13 mouse cellular contexts compared by ENCODE assay signal in the genomic region with DNA sequence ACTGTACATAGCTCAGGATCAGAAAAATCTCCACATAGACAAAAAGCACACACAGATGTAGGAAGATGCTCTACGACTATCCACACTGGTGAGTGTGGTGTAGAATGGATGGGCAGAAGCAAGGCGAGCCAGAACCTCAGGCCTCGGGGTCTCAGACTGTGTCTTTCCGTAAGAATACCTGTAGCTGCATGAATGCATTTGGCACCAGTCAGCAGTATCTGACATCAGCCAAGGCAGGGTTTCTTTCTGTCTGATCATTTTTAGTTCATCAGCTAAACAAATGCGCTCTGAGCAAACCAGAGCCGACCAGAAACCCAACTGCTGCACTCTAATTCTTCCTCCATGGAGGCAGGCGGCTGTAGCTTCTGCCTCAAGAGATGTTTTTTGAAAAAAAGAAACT. TPM values are rescaled to one million over a fixed set of nuclear protein-coding genes. Genes with fewer than 3 reads are reported as not detected.
DNase-seq lines count a peak whose midpoint lies in the region; ATAC-seq and TF ChIP-seq lines count a peak whose summit lies in the region.
"Had no signal": no experiment of that assay in that cellular context is flagged by ENCODE, and none has a peak within 500 bp of the region (broad histone marks: within the 10 kb centered on the region; RNA-seq: fewer than 3 reads in every experiment).

No protein-coding gene starts in this region.

- no peak for TF ChIP-seq CTCF in intestine, postnatal 0 days (IDR thresholded peaks at IDR 0.05; ENCODE audit: low read depth)

- H3K27me3 ChIP-seq in intestine, embryonic 14.5 days (replicated peaks; ENCODE audit: control insufficient read depth, insufficient read depth, low read length) = no peaks in the 10 kb centered on the region
- no peaks in the 10 kb centered on the region for H3K27me3 ChIP-seq in intestine, postnatal 0 days (replicated peaks; ENCODE audit: control insufficient read depth, insufficient read depth, low read length)
- H3K27me3 ChIP-seq in hindbrain, embryonic 15.5 days = no peaks in the 10 kb centered on the region
- H3K27me3 ChIP-seq in midbrain, embryonic 14.5 days (ENCODE audit: control insufficient read depth, insufficient read depth, low read length) = no peaks in the 10 kb centered on the region

- peaks cover 51% of the 10 kb centered on the region for H3K36me3 ChIP-seq in intestine, embryonic 14.5 days (ENCODE audit: control insufficient read depth, insufficient read depth, low read length)
- peaks cover 65% of the 10 kb centered on the region for H3K36me3 ChIP-seq in intestine, postnatal 0 days (ENCODE audit: control insufficient read depth, insufficient read depth)
- peaks cover 47% of the 10 kb centered on the region for H3K36me3 ChIP-seq in hindbrain, embryonic 15.5 days
- peaks cover 40% of the 10 kb centered on the region for H3K36me3 ChIP-seq in midbrain, embryonic 14.5 days (ENCODE audit: control insufficient read depth, insufficient read depth, low read length)

- H3K9ac ChIP-seq in intestine, embryonic 14.5 days (ENCODE audit: low read length) = no peak overlapping the region
- H3K9ac ChIP-seq in intestine, postnatal 0 days (ENCODE audit: low read depth, low read length) = no peak overlapping the region
- H3K9ac ChIP-seq in hindbrain, embryonic 15.5 days = 0 out of 2 replicates have a peak overlapping the region, but pooled peaks have one; percentile 17
- no peak overlapping the region for H3K9ac ChIP-seq in midbrain, embryonic 14.5 days (replicated peaks; ENCODE audit: low read length)

- ATAC-seq in intestine, embryonic 14.5 days (replicated peaks; ENCODE audit: low FRiP score, low TSS enrichment, low read depth) = no peak
- no peak for ATAC-seq in intestine, postnatal 0 days
- peak; percentile 40 for ATAC-seq in erythroid progenitor cell, adult 5-6 weeks (replicated peaks; ENCODE audit: low FRiP score, poor library complexity, severe bottlenecking)
- peak; percentile 19; the same call in 1 of the 2 replicates for ATAC-seq in hindbrain, embryonic 15.5 days (ENCODE audit: low FRiP score, low read depth)
- ATAC-seq in midbrain, embryonic 14.5 days (ENCODE audit: low FRiP score, low TSS enrichment) = peak; percentile 25; the same call in 1 of the 2 replicates
- ATAC-seq: activated CD4-positive, CD25-positive, alpha-beta regulatory T cell, adult 4 months had no signal

- no peaks in the 10 kb centered on the region for H3K9me3 ChIP-seq in intestine, embryonic 14.5 days (ENCODE audit: control insufficient read depth, low read length)
- H3K9me3 ChIP-seq in intestine, postnatal 0 days (ENCODE audit: control insufficient read depth) = no peaks in the 10 kb centered on the region
- H3K9me3 ChIP-seq in hindbrain, embryonic 15.5 days = no peaks in the 10 kb centered on the region
- H3K9me3 ChIP-seq in midbrain, embryonic 14.5 days (ENCODE audit: control insufficient read depth, low read length) = no peaks in the 10 kb centered on the region

- no peak overlapping the region for H3K4me3 ChIP-seq in intestine, embryonic 14.5 days (ENCODE audit: low read depth, low read length)
- H3K4me3 ChIP-seq in intestine, postnatal 0 days (ENCODE audit: low read depth, low read length) = no peak overlapping the region
- no peak overlapping the region for H3K4me3 ChIP-seq in hindbrain, embryonic 15.5 days
- 0 out of 2 replicates have a peak overlapping the region, but pooled peaks have one; percentile 20 for H3K4me3 ChIP-seq in midbrain, embryonic 14.5 days (replicated peaks; ENCODE audit: low read depth, low read length)

- no peak for DNase-seq in intestine, embryonic 14.5 days (ENCODE audit: low spot score)
- no peak for DNase-seq in midbrain, embryonic 14.5 days
- no peak for DNase-seq in gastrocnemius, adult 8-10 months (ENCODE audit: low spot score in 2 of 2)
- no peak for DNase-seq in cerebellum, adult 9-10 months
- DNase-seq in thymus, adult 18-20 months = no peak
- DNase-seq: gastrocnemius, postnatal 25 days; kidney, postnatal 14 days; lung, postnatal 4 days; thymus, postnatal 4 days had no signal

- H3K27ac ChIP-seq in intestine, embryonic 14.5 days (ENCODE audit: low read depth) = no peak overlapping the region
- no peak overlapping the region for H3K27ac ChIP-seq in intestine, postnatal 0 days (ENCODE audit: low read depth, low read length)
- H3K27ac ChIP-seq in hindbrain, embryonic 15.5 days (replicated peaks) = peak overlapping the region; percentile 79
- H3K27ac ChIP-seq in midbrain, embryonic 14.5 days (replicated peaks; ENCODE audit: low read depth, low read length) = peak overlapping the region; percentile 84

- H3K4me1 ChIP-seq in intestine, embryonic 14.5 days (replicated peaks; ENCODE audit: control insufficient read depth, insufficient read depth, low read length) = no peaks in the 10 kb centered on the region
- no peaks in the 10 kb centered on the region for H3K4me1 ChIP-seq in intestine, postnatal 0 days (replicated peaks; ENCODE audit: control insufficient read depth, insufficient read depth, low read length)
- peaks cover 13% of the 10 kb centered on the region for H3K4me1 ChIP-seq in hindbrain, embryonic 15.5 days (replicated peaks)
- peaks cover 17% of the 10 kb centered on the region for H3K4me1 ChIP-seq in midbrain, embryonic 14.5 days (ENCODE audit: control insufficient read depth, insufficient read depth, low read length)

- WGBS in intestine, embryonic 14.5 days = 65% methylated on average over 7 of the region's 7 CpGs
- 85% methylated on average over 7 of the region's 7 CpGs for WGBS in intestine, postnatal 0 days
- WGBS in hindbrain, embryonic 15.5 days = 67% methylated on average over 7 of the region's 7 CpGs
- 45% methylated on average over 7 of the region's 7 CpGs for WGBS in midbrain, embryonic 14.5 days

- 0 out of 2 replicates have a peak overlapping the region, but pooled peaks have one; percentile 26 for H3K4me2 ChIP-seq in intestine, embryonic 14.5 days (ENCODE audit: low read length)
- H3K4me2 ChIP-seq in intestine, postnatal 0 days (replicated peaks; ENCODE audit: low read depth) = no peak overlapping the region
- peak overlapping the region; percentile 48 for H3K4me2 ChIP-seq in hindbrain, embryonic 15.5 days
- H3K4me2 ChIP-seq in midbrain, embryonic 14.5 days (ENCODE audit: low read length) = peak overlapping the region; percentile 52

RNA-seq across cellular contexts. Expression of a gene that starts 18.1 kb away (rescaled TPM):
- 34.8 and 40.3 TPM in 2 replicates for polyA plus RNA-seq in intestine, embryonic 14.5 days (2014; fragmentation: Nextera tagmentation; extraction: Ambion mirVana)
- 27.3 and 29.6 TPM in 2 replicates for polyA plus RNA-seq in intestine, postnatal 0 days (2015; fragmentation: Nextera tagmentation; extraction: Ambion mirVana)
- total RNA-seq in erythroid progenitor cell, adult 5-6 weeks (2015; ENCODE audit: low replicate concordance) = 44.0 and 53.2 TPM in 2 replicates
- 75.9 and 109 TPM in 2 replicates for total RNA-seq in erythroid progenitor cell, adult 5-6 weeks (2017; ENCODE audit: low replicate concordance)
- 27.3 and 28.4 TPM in 2 replicates for polyA plus RNA-seq in hindbrain, embryonic 15.5 days (2015; fragmentation: Nextera tagmentation; extraction: Ambion mirVana)
- 27.0 and 36.2 TPM in 2 replicates for polyA plus RNA-seq in midbrain, embryonic 14.5 days (2014; fragmentation: Nextera tagmentation; extraction: Ambion mirVana)
- 10 to 100 TPM in 2 of 4 experiments, 1 to 10 TPM in 2; 8.7 to 11.4 (median 10.0) TPM for total RNA-seq in gastrocnemius, adult 8-10 months (2022)

RNA-seq across cellular contexts. Expression of a gene that starts 57.6 kb away (rescaled TPM):
- polyA plus RNA-seq in intestine, embryonic 14.5 days (2014; fragmentation: Nextera tagmentation; extraction: Ambion mirVana) = 48.1 and 59.2 TPM in 2 replicates
- 19.5 and 20.3 TPM in 2 replicates for polyA plus RNA-seq in intestine, postnatal 0 days (2015; fragmentation: Nextera tagmentation; extraction: Ambion mirVana)
- total RNA-seq in erythroid progenitor cell, adult 5-6 weeks (2015; ENCODE audit: low replicate concordance) = 22.2 and 32.8 TPM in 2 replicates
- 40.0 and 49.9 TPM in 2 replicates for total RNA-seq in erythroid progenitor cell, adult 5-6 weeks (2017; ENCODE audit: low replicate concordance)
- 30.2 and 31.4 TPM in 2 replicates for polyA plus RNA-seq in hindbrain, embryonic 15.5 days (2015; fragmentation: Nextera tagmentation; extraction: Ambion mirVana)
- polyA plus RNA-seq in midbrain, embryonic 14.5 days (2014; fragmentation: Nextera tagmentation; extraction: Ambion mirVana) = 24.2 and 35.3 TPM in 2 replicates
- total RNA-seq in gastrocnemius, adult 8-10 months (2022) = 10 to 100 TPM; 24.2 to 32.8 (median 27.6) TPM

Comparison
In these comparisons a context has a peak if more than half of its experiments do, and no peak if none do; other contexts are left out.
1. ATAC-seq: peak in erythroid progenitor cell, adult 5-6 weeks (single experiment), hindbrain, embryonic 15.5 days (single experiment) and midbrain, embryonic 14.5 days (single experiment); none in intestine, embryonic 14.5 days (single experiment) and intestine, postnatal 0 days (single experiment).
2. H3K27ac ChIP-seq: peak in hindbrain, embryonic 15.5 days (single experiment) and midbrain, embryonic 14.5 days (single experiment); none in intestine, embryonic 14.5 days (single experiment) and intestine, postnatal 0 days (single experiment).